ENCODE assay signal across 13 mouse cellular contexts in genomic region chr4:153651849-153652248, GRCm38 (mm10).
A peak's percentile ranks its signal among the peaks of the same experiment; 100 is the strongest.
DNase-seq lines count a peak whose midpoint lies in the region; ATAC-seq lines count a peak whose summit lies in the region.
"Had no signal": no experiment of that assay in that cellular context is flagged by ENCODE, and none has a peak within 500 bp of the region (broad histone marks: within the 10 kb centered on the region; RNA-seq: fewer than 3 reads in every experiment).

No protein-coding gene starts in this region.

- no peak overlapping the region for H3K9ac ChIP-seq in forebrain, embryonic 15.5 days (replicated peaks)
- no peak overlapping the region for H3K9ac ChIP-seq in hindbrain, embryonic 15.5 days
- H3K9ac ChIP-seq in hindbrain, embryonic 12.5 days: no peak overlapping the region
- no peak overlapping the region for H3K9ac ChIP-seq in midbrain, embryonic 13.5 days (replicated peaks)
- no peak overlapping the region for H3K9ac ChIP-seq in stomach, embryonic 15.5 days
- H3K9ac ChIP-seq: forebrain, postnatal 0 days; limb, embryonic 15.5 days had no signal

- H3K4me1 ChIP-seq in forebrain, embryonic 10.5 days: peaks cover 16% of the 10 kb centered on the region
- H3K4me1 ChIP-seq in forebrain, embryonic 15.5 days: no peaks in the 10 kb centered on the region
- H3K4me1 ChIP-seq in hindbrain, embryonic 15.5 days (replicated peaks): peaks cover 6% of the 10 kb centered on the region; the same call in 1 of the 2 replicates
- H3K4me1 ChIP-seq in hindbrain, embryonic 12.5 days: peaks cover 9% of the 10 kb centered on the region; the same call in 1 of the 2 replicates
- H3K4me1 ChIP-seq in midbrain, embryonic 10.5 days: peaks cover 17% of the 10 kb centered on the region
- H3K4me1 ChIP-seq in midbrain, embryonic 13.5 days (replicated peaks): peaks cover 6% of the 10 kb centered on the region; the same call in 1 of the 2 replicates
- H3K4me1 ChIP-seq in stomach, embryonic 15.5 days: no peaks in the 10 kb centered on the region
- H3K4me1 ChIP-seq: limb, embryonic 15.5 days had no signal

- no peaks in the 10 kb centered on the region for H3K27me3 ChIP-seq in forebrain, embryonic 10.5 days (ENCODE audit: poor library complexity, severe bottlenecking)
- H3K27me3 ChIP-seq in forebrain, embryonic 15.5 days: no peaks in the 10 kb centered on the region
- no peaks in the 10 kb centered on the region for H3K27me3 ChIP-seq in hindbrain, embryonic 15.5 days
- H3K27me3 ChIP-seq in hindbrain, embryonic 12.5 days: no peaks in the 10 kb centered on the region
- H3K27me3 ChIP-seq in midbrain, embryonic 10.5 days (ENCODE audit: low read depth, poor library complexity, severe bottlenecking): peaks cover 17% of the 10 kb centered on the region
- H3K27me3 ChIP-seq in midbrain, embryonic 13.5 days: no peaks in the 10 kb centered on the region
- no peaks in the 10 kb centered on the region for H3K27me3 ChIP-seq in stomach, embryonic 15.5 days (replicated peaks)
- H3K27me3 ChIP-seq: limb, embryonic 15.5 days; Patski had no signal

- H3K9me3 ChIP-seq in forebrain, embryonic 10.5 days: no peaks in the 10 kb centered on the region
- H3K9me3 ChIP-seq in forebrain, embryonic 15.5 days: no peaks in the 10 kb centered on the region
- H3K9me3 ChIP-seq in hindbrain, embryonic 15.5 days: no peaks in the 10 kb centered on the region
- H3K9me3 ChIP-seq in hindbrain, embryonic 12.5 days (replicated peaks): no peaks in the 10 kb centered on the region
- no peaks in the 10 kb centered on the region for H3K9me3 ChIP-seq in midbrain, embryonic 10.5 days (replicated peaks)
- H3K9me3 ChIP-seq in midbrain, embryonic 13.5 days: no peaks in the 10 kb centered on the region
- no peaks in the 10 kb centered on the region for H3K9me3 ChIP-seq in stomach, embryonic 15.5 days
- H3K9me3 ChIP-seq: limb, embryonic 15.5 days had no signal

- H3K27ac ChIP-seq in forebrain, embryonic 10.5 days: peak overlapping the region; percentile 70
- no peak overlapping the region for H3K27ac ChIP-seq in forebrain, embryonic 15.5 days (replicated peaks)
- no peak overlapping the region for H3K27ac ChIP-seq in hindbrain, embryonic 15.5 days (replicated peaks)
- no peak overlapping the region for H3K27ac ChIP-seq in hindbrain, embryonic 12.5 days
- H3K27ac ChIP-seq in midbrain, embryonic 10.5 days (replicated peaks): peak overlapping the region; percentile 58
- no peak overlapping the region for H3K27ac ChIP-seq in midbrain, embryonic 13.5 days
- H3K27ac ChIP-seq in stomach, embryonic 15.5 days: no peak overlapping the region; the same call in 1 of the 2 replicates
- H3K27ac ChIP-seq: limb, embryonic 15.5 days had no signal

- no peak for DNase-seq in forebrain, embryonic 10.5 days (ENCODE audit: extremely low spot score, low spot score)
- peak; percentile 47 for DNase-seq in midbrain, embryonic 10.5 days (ENCODE audit: low spot score)
- DNase-seq in spleen, adult 12 weeks (ENCODE audit: low spot score): no peak
- DNase-seq: cerebellum, adult 11 months; forebrain, postnatal 0 days had no signal

- 0% methylated on average over 5 of the region's 5 CpGs for WGBS in forebrain, embryonic 10.5 days
- 13% methylated on average over 5 of the region's 5 CpGs for WGBS in forebrain, embryonic 15.5 days
- 23% methylated on average over 5 of the region's 5 CpGs for WGBS in hindbrain, embryonic 15.5 days
- 3% methylated on average over 5 of the region's 5 CpGs for WGBS in hindbrain, embryonic 12.5 days
- 3% methylated on average over 5 of the region's 5 CpGs for WGBS in midbrain, embryonic 10.5 days
- whole genome bisulfite sequencing in midbrain, embryonic 13.5 days: 6% methylated on average over 5 of the region's 5 CpGs
- WGBS in stomach, embryonic 15.5 days: 6% methylated on average over 5 of the region's 5 CpGs

- no peak overlapping the region for H3K4me2 ChIP-seq in forebrain, embryonic 15.5 days (replicated peaks)
- no peak overlapping the region for H3K4me2 ChIP-seq in hindbrain, embryonic 15.5 days
- no peak overlapping the region for H3K4me2 ChIP-seq in hindbrain, embryonic 12.5 days (replicated peaks)
- H3K4me2 ChIP-seq in midbrain, embryonic 13.5 days (replicated peaks): no peak overlapping the region
- no peak overlapping the region for H3K4me2 ChIP-seq in stomach, embryonic 15.5 days
- H3K4me2 ChIP-seq: limb, embryonic 15.5 days had no signal

- no peaks in the 10 kb centered on the region for H3K36me3 ChIP-seq in forebrain, embryonic 10.5 days (replicated peaks)
- H3K36me3 ChIP-seq in forebrain, embryonic 15.5 days: no peaks in the 10 kb centered on the region
- no peaks in the 10 kb centered on the region for H3K36me3 ChIP-seq in hindbrain, embryonic 15.5 days
- H3K36me3 ChIP-seq in hindbrain, embryonic 12.5 days: no peaks in the 10 kb centered on the region
- H3K36me3 ChIP-seq in midbrain, embryonic 10.5 days: no peaks in the 10 kb centered on the region
- H3K36me3 ChIP-seq in midbrain, embryonic 13.5 days: no peaks in the 10 kb centered on the region
- H3K36me3 ChIP-seq in stomach, embryonic 15.5 days: no peaks in the 10 kb centered on the region
- H3K36me3 ChIP-seq: limb, embryonic 15.5 days had no signal

- no peak overlapping the region for H3K4me3 ChIP-seq in forebrain, embryonic 10.5 days
- H3K4me3 ChIP-seq in forebrain, embryonic 15.5 days: no peak overlapping the region
- no peak overlapping the region for H3K4me3 ChIP-seq in hindbrain, embryonic 15.5 days
- H3K4me3 ChIP-seq in hindbrain, embryonic 12.5 days: no peak overlapping the region
- no peak overlapping the region for H3K4me3 ChIP-seq in midbrain, embryonic 10.5 days
- H3K4me3 ChIP-seq in midbrain, embryonic 13.5 days (replicated peaks): no peak overlapping the region
- no peak overlapping the region for H3K4me3 ChIP-seq in stomach, embryonic 15.5 days (replicated peaks)
- H3K4me3 ChIP-seq: limb, embryonic 15.5 days had no signal

- no peak for ATAC-seq in forebrain, embryonic 15.5 days (replicated peaks)
- ATAC-seq in hindbrain, embryonic 15.5 days (ENCODE audit: low FRiP score, low read depth): 0 out of 2 replicates have a peak, but pooled peaks have one; percentile 30
- no peak for ATAC-seq in hindbrain, embryonic 12.5 days (ENCODE audit: low FRiP score)
- ATAC-seq in midbrain, embryonic 13.5 days: no peak
- ATAC-seq in stomach, embryonic 15.5 days (ENCODE audit: insufficient read depth, low FRiP score, low read depth): peak; percentile 56; the same call in 1 of the 2 replicates
- ATAC-seq: forebrain, postnatal 0 days; intestine, embryonic 16.5 days; Patski had no signal

Comparison
In these comparisons a context has a peak if more than half of its experiments do, and no peak if none do; other contexts are left out.
1. H3K27ac ChIP-seq: peak in forebrain, embryonic 10.5 days (single experiment) and midbrain, embryonic 10.5 days (single experiment); none in forebrain, embryonic 15.5 days (single experiment), hindbrain, embryonic 15.5 days (single experiment), hindbrain, embryonic 12.5 days (single experiment), midbrain, embryonic 13.5 days (single experiment) and stomach, embryonic 15.5 days (single experiment).
2. ATAC-seq: peak in hindbrain, embryonic 15.5 days (single experiment) and stomach, embryonic 15.5 days (single experiment); none in forebrain, embryonic 15.5 days (single experiment), hindbrain, embryonic 12.5 days (single experiment) and midbrain, embryonic 13.5 days (single experiment).